Mouse (Mus musculus) T-helper 2 cell (primary cell): Measurements from ENCODE around the gene Rims3.

ENCODE experiments used
- in situ Hi-C: fragments of 300-600 bp; cut with MboI, MseI; formaldehyde crosslinking; loops from one replicate; pipeline ENCODE4 v1.15.1; 2025; ENCODE audit warnings: high pct_unique_total_duplicates

Gene Rims3

DNA sequence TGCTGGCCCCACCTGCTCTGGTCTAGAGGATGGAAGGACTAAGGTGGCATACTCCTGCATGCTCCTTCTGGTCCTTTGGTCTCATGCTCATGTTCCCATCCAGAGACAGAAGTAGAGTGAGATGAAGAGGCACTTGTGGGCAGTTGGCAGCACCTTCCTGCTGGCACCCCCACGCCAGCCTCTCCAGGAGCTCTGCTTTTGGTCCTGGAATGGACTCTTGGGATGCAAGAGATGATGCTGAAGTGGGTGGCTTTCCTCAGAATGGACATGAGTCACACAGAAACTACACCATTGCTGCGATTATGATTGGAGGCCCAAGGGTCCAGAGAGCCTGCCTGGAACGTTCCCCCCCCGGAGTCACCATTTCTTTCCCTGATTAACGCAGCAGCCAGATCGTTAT is 5.7 kb upstream of the Rims3 start:
- in situ Hi-C loops: no loop called here

DNA sequence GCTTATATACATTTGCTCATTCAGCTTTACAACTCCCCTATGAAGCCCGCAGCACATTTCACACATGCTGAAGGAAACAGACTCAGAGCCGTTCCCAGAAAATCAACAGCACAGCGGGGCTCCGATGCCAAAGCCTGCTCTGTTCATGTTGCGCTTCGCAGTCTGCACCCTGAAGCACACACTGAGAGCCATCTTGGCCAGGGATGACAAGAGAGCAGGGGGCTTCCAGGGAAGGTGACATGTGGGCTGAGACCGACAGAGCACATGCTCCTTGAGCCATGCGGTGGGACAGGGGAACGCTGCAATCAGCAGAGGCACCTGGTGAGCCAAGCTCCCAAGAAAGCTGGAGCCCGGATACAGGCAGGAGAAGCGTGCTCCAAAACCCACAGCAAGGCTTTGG is 5.2 kb upstream of the Rims3 start:
- in situ Hi-C loops: no loop called here

DNA sequence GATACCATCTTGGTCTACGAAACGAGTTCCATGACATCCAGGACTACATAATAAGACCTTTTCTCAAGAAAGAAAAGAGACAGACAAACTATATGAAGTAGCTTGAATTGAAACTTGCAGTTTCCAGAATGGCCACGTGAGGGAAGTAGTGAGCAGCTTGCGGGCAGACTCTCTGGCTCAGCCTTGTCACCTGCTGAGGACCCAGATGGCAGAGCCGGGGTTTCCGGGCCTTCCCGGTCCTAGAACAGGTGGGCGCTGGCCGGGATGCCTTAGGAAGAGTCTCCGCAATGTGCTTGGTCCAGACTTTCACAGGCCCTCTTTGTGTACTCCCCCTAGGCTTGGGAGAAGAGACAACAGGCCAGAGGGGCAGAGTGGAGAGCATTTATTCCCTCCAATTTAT is 3.7 kb upstream of the Rims3 start:
- in situ Hi-C loops: loop anchor here (5.0 kb wide), 1 partner anchor 66 kb away; no protein-coding TSS in a partner anchor

DNA sequence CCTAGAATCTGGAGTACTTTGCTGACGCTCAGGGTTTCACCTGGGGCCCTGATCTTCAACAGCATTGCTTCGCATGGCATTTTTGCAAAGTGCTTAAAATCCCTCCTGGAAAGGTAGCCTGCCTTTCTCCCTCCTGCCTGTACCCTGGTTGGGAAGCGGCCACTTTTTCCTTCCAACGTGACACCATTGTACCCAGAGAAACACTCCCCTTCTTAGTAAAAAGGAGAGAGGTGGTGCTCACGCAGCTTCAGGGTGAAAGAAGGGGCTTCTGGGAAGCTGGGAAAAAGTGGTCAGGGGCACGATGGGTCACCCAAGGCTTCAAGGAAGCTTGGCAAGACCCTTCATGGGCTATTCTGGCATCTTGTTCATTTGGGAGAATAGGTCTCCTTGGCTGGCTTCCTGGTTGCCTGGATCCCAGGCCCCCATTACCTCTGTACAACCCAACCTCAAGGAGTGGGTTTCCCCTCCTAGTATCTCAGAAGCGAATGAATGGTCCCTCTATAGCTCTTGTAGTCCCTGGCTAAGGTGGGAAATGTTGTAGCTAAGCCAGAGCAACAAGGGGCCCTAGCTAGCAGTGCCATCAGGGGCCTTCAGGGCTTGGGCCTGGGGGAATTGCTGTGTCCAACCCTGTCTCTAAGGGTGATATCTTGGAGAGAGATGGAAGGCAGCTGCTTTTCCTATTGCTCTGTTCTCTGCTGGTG is 894 bp downstream of the Rims3 start:
- in situ Hi-C loops: no loop called here

DNA sequence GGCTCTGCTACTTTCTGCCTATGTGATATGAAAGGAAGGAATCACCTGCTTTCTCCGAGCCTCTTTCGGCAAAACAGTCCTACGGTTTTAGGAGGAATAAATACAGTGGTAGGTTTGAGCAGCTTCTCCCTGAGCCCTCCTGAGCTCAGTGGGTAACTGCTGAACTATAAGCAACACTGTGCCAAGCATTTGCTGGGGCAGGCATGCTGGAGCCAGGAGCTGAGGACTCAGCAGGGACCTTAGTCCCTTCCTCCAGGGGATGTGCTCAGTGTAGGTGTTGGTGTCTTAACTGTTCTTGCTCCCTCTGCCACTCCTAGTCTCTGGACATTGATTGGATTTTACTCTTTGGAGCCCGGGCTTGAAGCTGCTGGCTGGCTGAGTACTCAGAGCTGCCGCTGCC is 1.8 kb downstream of the Rims3 start:
- in situ Hi-C loops: no loop called here

DNA sequence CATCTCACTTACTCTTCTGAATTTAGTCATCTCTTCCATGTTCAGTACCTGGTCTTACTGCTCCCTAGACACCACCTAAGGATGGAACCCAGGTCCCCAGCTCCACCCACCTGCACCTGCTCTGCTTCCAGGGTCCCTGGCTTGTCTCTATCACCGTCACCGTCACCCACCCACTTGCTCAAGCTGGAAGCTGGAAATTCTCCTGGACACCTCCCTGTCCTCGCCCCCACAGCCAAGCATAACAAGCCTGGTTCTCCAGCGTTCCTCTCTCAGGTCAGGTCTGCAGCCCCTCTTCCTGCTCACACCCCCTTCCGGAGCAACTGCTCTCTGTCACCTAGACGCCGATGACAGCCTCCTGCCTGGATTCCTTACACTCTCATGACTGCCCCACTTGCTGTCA is 5.2 kb downstream of the Rims3 start:
- in situ Hi-C loops: no loop called here

DNA sequence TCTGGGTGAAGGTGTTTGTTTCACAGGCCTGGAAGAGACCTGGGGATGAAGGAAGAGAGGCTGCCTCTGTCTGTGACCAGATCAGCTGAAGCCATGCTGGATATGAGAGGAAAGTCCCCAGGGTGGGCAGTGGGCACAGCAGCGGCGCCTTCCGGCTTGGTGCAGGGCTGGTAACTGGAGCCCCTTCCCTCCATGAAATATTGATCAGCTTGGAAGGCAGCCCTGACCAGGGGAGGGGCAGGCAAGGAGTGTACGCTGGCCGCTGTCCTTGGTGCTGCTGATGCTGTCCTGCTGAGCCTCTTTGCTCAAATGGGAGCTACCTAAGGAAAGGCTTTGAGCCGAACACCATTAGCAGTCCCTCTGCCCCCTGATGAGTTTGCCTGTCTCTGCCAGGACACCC is 11.6 kb downstream of the Rims3 start:
- in situ Hi-C loops: no loop called here

DNA sequence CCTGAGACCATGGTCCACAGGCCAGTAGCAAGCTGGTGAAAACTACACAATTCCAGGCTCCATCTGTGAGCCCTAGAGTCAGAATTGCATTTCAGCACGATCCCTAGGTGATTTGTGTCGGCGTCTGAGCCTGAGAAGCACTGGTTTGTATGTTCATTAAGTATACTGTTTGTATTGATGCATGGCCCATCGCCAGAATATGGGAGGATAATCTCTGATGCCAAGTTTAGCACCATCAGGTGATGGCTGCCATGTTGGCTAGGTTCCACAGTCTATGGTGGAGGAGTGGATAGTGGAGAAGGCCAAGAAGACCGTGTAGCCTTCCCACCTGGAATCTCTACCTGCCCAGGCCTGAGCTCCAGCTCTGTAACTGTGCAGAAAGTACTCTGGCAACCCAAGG is 13.6 kb downstream of the Rims3 start:
- in situ Hi-C loops: no loop called here

DNA sequence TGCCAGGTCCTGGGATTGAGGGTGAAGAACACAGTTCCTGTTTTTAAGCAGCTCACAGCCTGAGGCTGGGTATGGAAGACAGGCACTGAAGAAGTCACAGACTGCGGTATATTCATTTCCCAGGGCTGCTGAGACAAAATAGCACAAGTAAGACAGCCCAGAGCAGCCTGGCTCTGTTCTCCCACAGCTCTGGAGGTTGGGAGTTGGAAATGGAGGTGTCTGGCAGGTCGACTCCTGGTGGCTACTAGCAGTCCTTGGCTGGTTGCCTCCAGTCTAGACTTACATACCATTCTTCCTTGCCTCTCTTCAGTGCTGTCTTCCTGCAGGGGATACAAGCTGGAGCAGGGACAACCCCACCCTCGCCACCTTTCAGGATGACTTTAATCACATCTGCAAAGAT is 14.4 kb downstream of the Rims3 start:
- in situ Hi-C loops: no loop called here

DNA sequence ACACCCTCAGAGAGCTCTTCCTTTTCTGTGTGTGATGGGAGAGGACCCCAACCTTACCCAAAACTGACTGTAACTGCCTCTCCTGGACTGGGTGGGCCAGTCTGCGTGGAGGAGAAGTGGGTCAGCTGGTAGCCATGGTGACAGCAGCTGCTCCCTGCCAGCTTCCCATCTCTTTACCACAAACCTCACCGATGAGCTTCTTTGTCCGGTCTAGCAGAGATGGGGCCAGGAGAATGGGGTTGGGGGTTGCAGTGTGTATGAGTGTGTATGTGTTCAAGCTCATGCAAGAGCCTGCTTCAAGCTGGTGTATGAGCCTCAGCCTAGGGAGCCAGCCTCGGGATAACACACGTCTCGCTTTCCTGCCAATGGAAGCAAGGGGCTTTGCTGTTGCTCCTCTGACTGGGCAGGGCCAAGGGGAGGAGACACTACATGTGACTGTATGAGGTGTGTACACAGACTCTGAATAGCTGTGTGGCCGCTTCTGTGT is 15.7 kb downstream of the Rims3 start:
- in situ Hi-C loops: no loop called here

DNA sequence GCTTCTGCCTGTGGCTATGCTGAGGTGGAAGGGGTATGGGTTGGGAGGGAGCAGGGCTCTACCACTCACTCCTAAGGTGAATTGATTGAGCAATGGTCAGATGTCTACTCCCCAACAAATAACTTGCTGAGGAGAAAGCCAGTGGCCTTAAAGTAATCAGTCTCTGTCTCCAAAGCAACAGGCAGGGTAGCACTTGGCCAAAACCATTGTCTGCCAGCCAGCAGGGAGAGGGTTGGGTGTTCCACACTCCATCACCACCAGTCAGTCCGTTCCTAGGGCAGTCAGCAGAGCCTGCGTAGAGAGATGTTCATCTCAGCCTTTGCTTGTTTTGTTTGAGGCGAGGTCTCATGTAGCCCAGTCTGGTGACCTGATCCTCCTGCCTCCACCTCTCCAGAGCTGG is 21.3 kb downstream of the Rims3 start:
- in situ Hi-C loops: no loop called here

DNA sequence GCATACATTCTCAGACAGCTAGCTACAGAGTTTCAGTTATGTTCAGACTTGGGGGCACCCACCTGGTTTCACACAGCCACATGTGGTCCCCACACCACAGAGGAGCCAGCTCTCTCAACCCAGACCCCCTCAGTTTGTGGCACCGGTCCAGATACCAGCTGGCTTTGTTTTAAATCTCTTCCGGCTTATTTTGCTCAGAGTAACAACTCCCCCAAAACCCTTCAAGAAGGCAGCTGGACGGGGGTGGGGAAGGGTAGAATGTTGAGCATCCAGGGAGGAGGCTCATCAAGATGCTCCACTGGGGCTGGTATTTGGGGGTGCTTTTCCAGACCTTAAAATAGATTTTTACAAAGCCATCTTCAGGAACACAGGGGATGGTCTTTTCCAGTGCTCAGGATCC is 24.1 kb downstream of the Rims3 start:
- in situ Hi-C loops: no loop called here

DNA sequence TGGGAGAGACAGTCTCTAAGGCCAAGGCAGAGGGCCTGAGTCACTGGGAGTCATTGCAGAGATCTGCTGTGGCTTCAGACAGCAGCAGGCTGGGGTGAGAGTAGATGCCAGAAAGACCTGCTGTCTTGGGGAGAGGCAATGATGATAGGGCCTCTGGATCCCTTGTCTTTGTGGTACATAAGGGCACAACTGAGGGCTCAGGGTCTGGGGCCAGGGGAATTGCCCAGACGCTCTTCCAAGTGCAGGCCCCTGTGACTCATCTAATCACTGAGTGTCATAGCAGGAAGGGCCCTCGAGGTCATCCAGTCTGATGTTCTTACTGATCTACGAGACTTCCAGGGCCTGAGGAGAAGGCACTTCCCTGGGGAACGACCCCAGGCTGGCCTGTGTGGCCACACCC is 24.8 kb downstream of the Rims3 start:
- in situ Hi-C loops: no loop called here

DNA sequence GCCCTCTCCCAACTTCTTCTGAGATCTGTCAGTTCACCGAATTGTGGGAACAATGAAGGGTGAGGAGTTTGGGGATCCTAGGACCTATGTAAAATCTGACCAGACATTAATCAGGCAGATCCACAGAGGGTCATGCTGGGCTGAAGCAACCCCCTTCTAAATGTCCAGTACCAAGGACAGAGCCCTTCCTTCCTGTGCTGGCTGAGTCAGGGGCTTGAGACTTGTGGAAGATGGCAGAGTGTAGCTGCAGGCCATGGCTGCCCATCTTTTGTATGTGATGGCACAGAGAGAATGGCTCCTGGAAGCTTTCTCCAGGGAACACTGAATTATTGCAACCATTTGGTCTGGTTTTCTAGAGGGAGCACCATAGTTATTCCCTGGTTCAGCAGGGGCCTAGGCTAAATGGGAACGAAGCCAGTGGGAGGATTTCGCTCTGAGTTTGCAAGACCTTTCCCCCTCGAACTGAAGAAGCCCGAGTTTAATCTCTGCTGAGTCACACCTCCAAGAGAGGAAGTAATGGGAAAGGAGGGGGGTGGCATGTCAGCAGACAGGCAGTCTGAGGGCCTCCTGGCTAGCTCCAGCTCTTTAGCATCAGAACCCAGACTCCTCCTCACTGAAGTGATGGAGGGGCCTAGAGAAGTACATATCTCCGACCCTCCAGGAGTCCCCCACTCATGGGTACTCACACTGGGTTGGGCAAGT is 26.3 kb downstream of the Rims3 start:
- in situ Hi-C loops: loop anchor here (10.0 kb wide), 1 partner anchor 286 kb away; no protein-coding TSS in a partner anchor

DNA sequence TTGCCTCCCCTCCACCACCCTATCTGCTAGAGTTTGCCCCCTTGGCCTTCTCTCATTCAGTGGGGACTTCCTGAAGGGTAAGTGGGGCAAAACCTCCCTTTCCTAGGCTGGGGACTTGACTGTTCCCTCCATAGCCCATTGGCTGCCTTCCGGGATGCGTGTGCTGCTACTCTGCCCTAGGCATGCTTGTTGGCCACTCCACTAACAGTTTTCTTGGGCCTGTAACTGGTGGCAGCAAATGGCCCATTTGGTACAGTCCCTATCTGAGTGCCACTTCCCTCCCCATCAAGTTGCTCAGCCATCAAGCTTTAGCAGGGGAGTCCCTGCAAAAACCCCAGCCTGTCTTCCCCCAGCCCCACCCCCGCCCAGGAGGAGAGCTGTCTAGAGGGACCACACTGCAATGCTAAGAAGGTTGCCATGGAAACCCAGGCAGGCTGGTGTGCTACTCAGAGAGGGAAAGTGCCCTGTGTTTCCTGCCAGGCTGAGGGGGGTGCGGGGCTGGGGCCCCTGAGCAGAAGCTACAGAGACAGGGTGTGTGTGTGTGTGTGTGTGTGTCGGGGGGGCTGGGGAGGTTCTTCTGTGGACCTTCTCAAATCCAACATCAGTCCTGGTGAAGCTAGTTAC is 27.5 kb downstream of the Rims3 start:
- in situ Hi-C loops: loop anchor here (10.0 kb wide), 1 partner anchor 287 kb away; no protein-coding TSS in a partner anchor

DNA sequence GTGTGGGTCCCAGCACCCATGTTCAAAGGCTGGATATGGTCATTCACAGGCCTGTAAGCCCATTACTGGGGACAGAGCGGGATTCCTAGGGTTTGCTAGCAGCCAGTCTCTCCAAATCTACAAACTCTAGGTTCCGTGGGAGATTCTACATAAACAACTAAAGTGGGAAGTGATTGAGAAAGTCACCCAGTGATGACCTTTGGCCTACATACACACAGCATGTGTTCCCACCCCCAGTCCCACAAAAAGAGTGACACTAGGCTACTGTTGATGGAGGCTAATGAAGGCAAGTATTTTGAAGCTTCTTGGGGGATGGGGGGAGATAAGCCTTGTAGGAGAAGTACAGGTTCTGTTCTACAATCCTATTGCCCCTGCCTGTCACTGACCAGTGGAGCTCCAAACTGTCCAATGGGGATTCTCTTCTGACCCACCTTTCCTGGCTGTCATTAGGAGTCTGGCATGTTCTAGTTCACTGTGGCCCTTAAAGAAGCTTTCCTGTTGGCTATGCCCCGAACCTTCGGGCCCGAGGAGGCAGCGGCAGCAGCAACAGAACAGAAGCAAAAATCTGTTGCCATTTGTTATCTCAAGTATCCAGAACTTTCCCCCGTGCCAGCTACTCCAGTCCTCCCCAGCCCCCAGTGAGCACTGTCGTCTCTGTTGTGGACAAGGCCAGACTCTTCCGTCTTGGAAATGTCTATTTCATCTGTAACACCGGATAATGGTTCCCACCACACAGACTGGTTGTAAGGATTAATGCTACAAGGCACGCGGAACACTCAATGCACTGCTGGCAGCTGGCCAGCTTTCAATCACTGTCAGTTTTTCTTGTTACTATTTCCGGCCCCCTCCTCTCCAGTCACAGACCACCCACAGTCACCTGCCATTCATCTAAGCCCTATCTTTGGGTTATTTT is 30.8 kb downstream of the Rims3 start:
- in situ Hi-C loops: loop anchor here (10.0 kb wide), 1 partner anchor 291 kb away; no protein-coding TSS in a partner anchor

DNA sequence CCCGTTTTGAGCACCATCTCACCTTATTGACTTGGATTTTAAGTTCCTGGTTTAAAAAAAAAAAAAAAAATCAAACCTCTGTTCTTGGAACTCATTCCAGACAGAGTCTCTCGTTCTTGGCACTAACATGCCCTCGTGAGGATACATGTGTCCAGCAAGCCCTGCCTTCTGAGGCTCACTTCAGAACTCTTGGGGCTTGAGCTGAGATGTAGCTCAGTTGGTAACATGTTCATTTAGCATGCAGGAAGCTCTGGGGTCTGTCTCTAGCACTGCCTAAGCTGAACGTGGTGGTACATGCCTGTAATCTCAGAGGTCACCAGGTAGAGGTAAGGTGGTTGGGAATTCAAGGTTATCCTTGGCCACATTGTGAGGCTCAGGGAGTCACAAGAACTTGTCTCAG is 31.5 kb downstream of the Rims3 start:
- in situ Hi-C loops: loop anchor here (10.0 kb wide), 1 partner anchor 291 kb away; no protein-coding TSS in a partner anchor

DNA sequence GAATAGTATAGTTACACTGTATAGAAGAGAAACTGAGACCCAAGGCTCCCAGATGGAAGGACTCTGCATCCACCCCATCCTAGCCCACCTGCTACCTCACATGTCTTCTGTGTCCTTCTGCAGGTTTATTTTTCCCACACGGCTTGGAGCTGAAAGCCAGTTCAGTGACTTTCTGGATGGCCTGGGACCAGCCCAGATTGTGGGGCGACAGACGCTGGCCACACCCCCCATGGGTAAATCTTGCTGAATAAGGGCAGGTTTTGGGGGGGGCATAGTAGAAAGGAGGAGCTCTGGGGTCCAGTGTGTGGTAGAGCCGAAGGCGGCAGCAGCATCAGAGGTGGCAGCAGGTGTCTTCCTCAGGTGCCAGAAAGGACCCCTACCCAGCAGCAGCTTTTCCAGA is 32.2 kb downstream of the Rims3 start:
- in situ Hi-C loops: loop anchor here (10.0 kb wide), 1 partner anchor 292 kb away; no protein-coding TSS in a partner anchor

DNA sequence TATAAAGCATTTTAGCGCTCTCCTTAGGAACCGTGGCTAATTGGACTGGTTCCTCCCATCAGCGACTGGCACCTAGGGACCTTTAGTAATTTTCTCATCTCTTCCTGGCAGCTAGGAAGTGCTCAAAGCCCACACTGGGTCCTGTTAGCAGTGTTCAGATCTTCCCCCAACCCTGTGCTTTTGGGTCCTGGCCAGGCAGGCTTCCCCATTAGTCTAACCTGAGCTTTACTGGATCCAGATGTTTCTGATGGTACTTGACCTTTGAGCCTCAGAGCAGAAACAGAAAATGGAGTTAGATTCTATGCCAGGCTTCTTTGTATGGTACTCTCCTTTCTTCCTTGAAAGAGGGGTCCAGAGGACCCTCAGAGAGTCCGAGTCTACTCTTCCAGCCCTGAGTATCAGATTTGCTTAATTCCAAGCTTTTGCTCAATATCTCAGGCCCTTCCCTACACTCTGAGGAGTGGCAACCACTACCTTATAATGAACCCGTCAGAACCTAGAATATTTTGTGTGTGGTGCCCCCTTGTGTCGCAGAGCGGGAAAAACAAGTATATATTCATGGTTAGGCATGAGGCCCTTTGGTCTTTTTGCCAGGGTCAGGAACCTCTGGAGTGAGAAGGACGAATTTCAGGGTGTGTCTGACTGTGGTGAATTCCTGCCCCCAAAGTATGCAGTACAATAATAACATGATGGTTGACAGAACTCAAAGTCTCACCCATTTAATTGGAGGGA is 32.9 kb downstream of the Rims3 start:
- in situ Hi-C loops: loop anchor here (10.0 kb wide), 1 partner anchor 293 kb away; no protein-coding TSS in a partner anchor

DNA sequence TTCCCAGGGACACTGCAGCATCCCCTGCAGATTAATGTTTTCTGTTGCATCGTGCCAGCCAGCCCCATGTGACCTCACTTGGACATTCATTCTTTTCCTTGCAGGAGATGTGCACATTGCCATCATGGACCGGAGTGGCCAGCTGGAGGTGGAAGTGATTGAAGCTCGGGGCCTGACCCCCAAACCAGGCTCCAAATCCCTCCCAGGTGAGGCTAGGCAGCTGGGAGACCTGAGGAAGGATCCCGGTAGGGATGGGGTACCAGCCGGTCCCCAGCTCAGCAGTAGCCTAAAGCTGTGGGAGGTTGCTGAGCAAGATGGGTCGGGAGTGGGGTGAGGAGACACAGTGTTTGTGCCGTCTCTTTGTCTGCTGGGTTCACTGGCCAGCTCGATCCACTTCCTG is 34.3 kb downstream of the Rims3 start:
- in situ Hi-C loops: loop anchor here (10.0 kb wide), 1 partner anchor 294 kb away; no protein-coding TSS in a partner anchor
